Comparison of ENCODE assay signal across 11 mouse cellular contexts in the genomic region with DNA sequence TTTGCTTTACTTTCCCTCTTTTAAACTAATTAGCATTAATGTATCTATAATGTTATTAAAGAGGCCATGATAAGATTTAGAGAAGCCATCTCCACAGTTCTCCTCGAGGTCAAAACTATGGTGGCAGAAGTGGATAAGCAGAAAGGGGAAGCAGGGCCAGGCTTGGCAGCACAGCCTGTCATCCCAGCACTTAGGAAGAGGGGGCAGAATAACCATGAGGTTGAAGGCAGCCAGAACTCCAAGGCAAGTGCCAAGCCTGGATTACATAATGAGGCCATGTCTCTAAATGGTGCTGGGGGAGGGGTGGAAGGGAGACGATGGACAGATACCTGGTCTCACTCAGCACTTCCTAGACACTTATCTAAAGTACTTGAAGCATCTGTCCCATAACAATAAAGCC.
DNase-seq lines count a peak whose midpoint lies in the region; ATAC-seq and TF ChIP-seq lines count a peak whose summit lies in the region.
"Had no signal": no experiment of that assay in that cellular context is flagged by ENCODE, and none has a peak within 500 bp of the region (broad histone marks: within the 10 kb centered on the region; RNA-seq: fewer than 3 reads in every experiment).

No protein-coding gene starts in this region.

- H3K9me3 ChIP-seq in heart, embryonic 12.5 days (replicated peaks), result no peaks in the 10 kb centered on the region
- H3K9me3 ChIP-seq: embryonic facial prominence, embryonic 15.5 days had no signal

- peaks cover 38% of the 10 kb centered on the region for H3K4me1 ChIP-seq in heart, embryonic 12.5 days (replicated peaks)
- peaks cover 36% of the 10 kb centered on the region for H3K4me1 ChIP-seq in thymus, adult 2 months (replicated peaks; ENCODE audit: control insufficient read depth, insufficient read depth, low read length)

- no peaks in the 10 kb centered on the region for H3K36me3 ChIP-seq in heart, embryonic 12.5 days
- no peaks in the 10 kb centered on the region for H3K36me3 ChIP-seq in thymus, adult 2 months (ENCODE audit: control insufficient read depth, insufficient read depth, low read length)
- H3K36me3 ChIP-seq: embryonic facial prominence, embryonic 15.5 days had no signal

- 10% methylated on average over 2 of the region's 2 CpGs for WGBS in heart, embryonic 12.5 days
- WGBS in thymus, adult 2 months, result 26% methylated on average over 2 of the region's 2 CpGs

- no peak for TF ChIP-seq CTCF in thymus, adult 2 months (IDR thresholded peaks at IDR 0.05; ENCODE audit: borderline replicate concordance, control insufficient read depth, extremely low read depth, insufficient read depth, low read length, poor library complexity)

- TF ChIP-seq POLR2A in thymus, adult 2 months (IDR thresholded peaks at IDR 0.05; ENCODE audit: control insufficient read depth, extremely low read depth, insufficient read depth, low read length, poor library complexity), result no peak

- no peak overlapping the region for H3K9ac ChIP-seq in heart, embryonic 12.5 days
- H3K9ac ChIP-seq: embryonic facial prominence, embryonic 15.5 days had no signal

- peak; percentile 82 to 87 for DNase-seq in heart, adult 18-20 months
- peak; percentile 78 for DNase-seq in adrenal gland, postnatal 14 days
- peak; percentile 74 to 82 for DNase-seq in gastrocnemius, adult 8-10 months (ENCODE audit: low spot score in 2 of 2)
- DNase-seq in layer of hippocampus, adult 18-20 months (ENCODE audit: low spot score in 2 of 2), result peak; percentile 44 to 76
- peak; percentile 69 for DNase-seq in lung, postnatal 10 days
- no peak for DNase-seq in urinary bladder, adult 2 months (ENCODE audit: low spot score)
- no peak for DNase-seq in thymus, adult 2 months

- ATAC-seq in heart, embryonic 12.5 days (ENCODE audit: insufficient number of reproducible peaks, low FRiP score), result no peak

- no peak overlapping the region for H3K4me2 ChIP-seq in heart, embryonic 12.5 days
- H3K4me2 ChIP-seq: embryonic facial prominence, embryonic 15.5 days had no signal

- H3K4me3 ChIP-seq in heart, embryonic 12.5 days, result no peak overlapping the region
- no peak overlapping the region for H3K4me3 ChIP-seq in thymus, adult 2 months (ENCODE audit: control insufficient read depth, insufficient read depth, low read length)
- H3K4me3 ChIP-seq: embryonic facial prominence, embryonic 15.5 days had no signal

- no peaks in the 10 kb centered on the region for H3K27me3 ChIP-seq in heart, embryonic 12.5 days (replicated peaks)
- H3K27me3 ChIP-seq in thymus, adult 2 months (ENCODE audit: control insufficient read depth, insufficient read depth, low read length), result no peaks in the 10 kb centered on the region
- H3K27me3 ChIP-seq: CH12.LX; embryonic facial prominence, embryonic 15.5 days had no signal

- H3K27ac ChIP-seq in heart, embryonic 12.5 days (ENCODE audit: poor library complexity, severe bottlenecking), result no peak overlapping the region
- no peak overlapping the region for H3K27ac ChIP-seq in thymus, adult 2 months (ENCODE audit: control insufficient read depth, insufficient read depth, low read length)
- H3K27ac ChIP-seq: embryonic facial prominence, embryonic 15.5 days; macrophage had no signal

Comparison
In these comparisons a context has a peak if more than half of its experiments do, and no peak if none do; other contexts are left out.
1. DNase-seq: peak in heart, adult 18-20 months (2 of 2), adrenal gland, postnatal 14 days (single experiment), gastrocnemius, adult 8-10 months (2 of 2), layer of hippocampus, adult 18-20 months (2 of 2) and lung, postnatal 10 days (single experiment); none in urinary bladder, adult 2 months (single experiment) and thymus, adult 2 months (single experiment).